Mouse (Mus musculus) embryonic facial prominence, embryonic 14.5 days (tissue): ENCODE measurements around the gene Gbp2. TPM values are rescaled to one million over a fixed set of nuclear protein-coding genes. Genes with fewer than 3 reads are reported as not detected.

Experiments used
- ATAC-seq: fragments of 200-750 bp; cut with Nextera tagmentation; 2 replicates; pipeline ENCODE4 v1.8.0; 2017; ENCODE audit warnings: low read depth, moderate number of reproducible peaks, moderate TSS enrichment
- DNase-seq: peaks from one replicate; pipeline ENCODE4 v3.0.0-alpha.2; 2015; ENCODE audit warnings: low spot score
- H3K27ac ChIP-seq: fragments of 300-500 bp; sonication (generic); replicated peaks from 2 replicates; pipeline ENCODE4 v1.5.1; 2014; ENCODE audit warnings: low read depth, mild to moderate bottlenecking, low read length, moderate library complexity
- H3K27me3 ChIP-seq: fragments of 300-500 bp; sonication (generic); replicated peaks from 2 replicates; pipeline ENCODE4 v1.6.1; 2014; ENCODE audit warnings: low read length; ENCODE audit not compliant: control insufficient read depth, insufficient read depth
- H3K36me3 ChIP-seq: fragments of 300-500 bp; sonication (generic); 2 replicates; pipeline ENCODE4 v1.6.1; 2014; ENCODE audit warnings: low read length, mixed read lengths; ENCODE audit not compliant: control insufficient read depth, insufficient read depth
- H3K4me1 ChIP-seq: fragments of 300-500 bp; sonication (generic); 2 replicates; pipeline ENCODE4 v1.6.1; 2014; ENCODE audit warnings: antibody characterized with exemption, low read length; ENCODE audit not compliant: control insufficient read depth, insufficient read depth
- H3K4me2 ChIP-seq: fragments of 300-500 bp; sonication (generic); 2 replicates; pipeline ENCODE4 v1.6.1; 2014; ENCODE audit warnings: low read depth, mild to moderate bottlenecking, low read length, moderate library complexity, mixed read lengths
- H3K4me3 ChIP-seq: fragments of 300-500 bp; sonication (generic); 2 replicates; pipeline ENCODE4 v1.5.1; 2014; ENCODE audit warnings: low read depth, mild to moderate bottlenecking, low read length
- H3K9ac ChIP-seq: fragments of 300-500 bp; sonication (generic); 2 replicates; pipeline ENCODE4 v1.6.1; 2014; ENCODE audit warnings: low read depth, mild to moderate bottlenecking, low read length, moderate library complexity, mixed read lengths
- H3K9me3 ChIP-seq: fragments of 300-500 bp; sonication (generic); 2 replicates; pipeline ENCODE4 v1.6.1; 2016; ENCODE audit warnings: low read length; ENCODE audit not compliant: control insufficient read depth
- WGBS: fragments of 180-500 bp; shearing (Covaris S2); extraction: QIAGEN DNeasy Blood & Tissue Kit; methylation state at CpG from one replicate; pipeline ENCODE4 v1.1.7; 2014; 5-methylcytosine and 5-hydroxymethylcytosine counted together
- polyA plus RNA-seq: library from polyadenylated mRNA; unstranded; fragments of >200 nt; fragmentation: Nextera tagmentation; extraction: Ambion mirVana; gene quantifications from 2 replicates; pipeline ENCODE4 v1.2.1, GENCODE M21; 2014

Gbp2 gene
- polyA plus RNA-seq = 1.6 and 1.8 TPM in 2 replicates

- DNase-seq = peak; percentile 12
- H3K9ac ChIP-seq = no peak within 1 kb of the TSS
- WGBS = 68% methylated on average over 4 of the region's 4 CpGs
- no peak within 1 kb of the TSS for H3K27ac ChIP-seq
- H3K27me3 ChIP-seq = no peaks in the 10 kb centered on the region
- no peaks in the 10 kb centered on the region for H3K36me3 ChIP-seq
- no peaks in the 10 kb centered on the region for H3K4me1 ChIP-seq
- peak within 1 kb of the TSS; percentile 26 for H3K4me2 ChIP-seq
- no peaks in the 10 kb centered on the region for H3K9me3 ChIP-seq
- 0 out of 2 replicates have a peak within 1 kb of the TSS, but pooled peaks have one; percentile 5 for H3K4me3 ChIP-seq
- ATAC-seq = no peak; the same call in 1 of the 2 replicates
These were observed at the start of gene Gbp2 for GRCm38 (mm10) chr3:142620111-142620955. Gbp2 (plus strand) TSS chr3:142620602.

DNA sequence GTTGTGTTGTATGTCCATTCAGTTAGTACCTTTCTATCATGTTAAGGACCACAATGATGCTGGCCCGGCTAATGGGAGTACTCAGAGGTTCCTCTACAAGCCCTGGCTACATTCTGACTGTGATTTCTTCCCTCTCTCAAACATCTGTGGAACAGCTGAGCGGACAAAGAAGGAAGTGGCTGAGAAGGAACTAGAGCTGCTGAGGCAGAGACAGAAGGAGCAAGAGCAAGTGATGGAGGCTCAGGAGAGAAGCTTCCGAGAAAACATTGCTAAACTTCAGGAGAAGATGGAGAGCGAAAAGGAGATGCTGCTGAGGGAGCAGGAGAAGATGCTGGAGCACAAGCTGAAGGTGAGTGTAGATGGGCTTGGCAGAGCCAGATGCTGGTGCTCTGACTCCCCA is 49.7 kb upstream of the Gbp2 start:
- no peaks in the 10 kb centered on the region for H3K9me3 ChIP-seq
- H3K27ac ChIP-seq = no peak overlapping the region
- no peak for DNase-seq
- ATAC-seq = no peak
- H3K9ac ChIP-seq = no peak overlapping the region
- H3K27me3 ChIP-seq = no peaks in the 10 kb centered on the region
- no peaks in the 10 kb centered on the region for H3K36me3 ChIP-seq
- WGBS = 78% methylated on average over 4 of the region's 4 CpGs
- no peaks in the 10 kb centered on the region for H3K4me1 ChIP-seq
- no peak overlapping the region for H3K4me2 ChIP-seq
- no peak overlapping the region for H3K4me3 ChIP-seq

DNA sequence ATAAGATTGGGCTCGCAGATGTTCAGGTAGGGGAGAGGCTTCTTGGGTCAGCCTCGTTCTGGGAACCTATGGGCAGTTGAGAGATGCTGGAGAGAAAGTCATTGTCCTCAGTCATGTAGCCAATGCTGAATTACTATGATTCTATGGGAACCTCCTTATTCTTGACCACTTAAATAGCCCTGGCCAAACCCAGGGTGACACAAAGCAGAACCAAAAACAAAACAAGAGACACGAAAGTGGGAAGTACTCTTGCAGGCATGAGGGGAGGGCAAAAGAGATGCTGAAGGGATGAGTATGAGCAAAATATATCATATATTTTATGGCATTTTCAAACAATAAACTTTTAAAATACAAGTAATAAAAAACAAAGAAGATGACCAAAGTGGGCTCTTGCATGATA is 43.3 kb upstream of the Gbp2 start:
- no peaks in the 10 kb centered on the region for H3K9me3 ChIP-seq
- H3K27ac ChIP-seq = no peak overlapping the region
- 74% methylated on average over 3 of the region's 3 CpGs for WGBS
- no peaks in the 10 kb centered on the region for H3K27me3 ChIP-seq
- H3K4me2 ChIP-seq = no peak overlapping the region
- no peak for ATAC-seq
- H3K4me1 ChIP-seq = no peaks in the 10 kb centered on the region
- no peak overlapping the region for H3K9ac ChIP-seq
- H3K4me3 ChIP-seq = no peak overlapping the region
- H3K36me3 ChIP-seq = no peaks in the 10 kb centered on the region
- no peak for DNase-seq

GRCm38 (mm10) chr3:142578342-142578741 is 42.1 kb upstream of the Gbp2 start:
- 85% methylated on average over 4 of the region's 4 CpGs for WGBS

GRCm38 (mm10) chr3:142583067-142583466 is 37.3 kb upstream of the Gbp2 start:
- 87% methylated on average over 4 of the region's 4 CpGs for WGBS
- H3K9ac ChIP-seq = no peak overlapping the region
- ATAC-seq (no peak), DNase-seq (no peak)
- H3K36me3 ChIP-seq = no peaks in the 10 kb centered on the region
- H3K27ac ChIP-seq = no peak overlapping the region
- H3K27me3 ChIP-seq = no peaks in the 10 kb centered on the region
- no peak overlapping the region for H3K4me3 ChIP-seq
- no peaks in the 10 kb centered on the region for H3K9me3 ChIP-seq
- no peaks in the 10 kb centered on the region for H3K4me1 ChIP-seq
- H3K4me2 ChIP-seq = no peak overlapping the region

More at GRCm38 (mm10) chr3:142578342-142578741, 42.1 kb upstream of the Gbp2 start:
- Histone ChIP-seq H3K4me2 (no peak overlapping the region), H3K9me3 (no peaks in the 10 kb centered on the region), H3K4me1 (no peaks in the 10 kb centered on the region), H3K36me3 (no peaks in the 10 kb centered on the region), H3K27ac (no peak overlapping the region), H3K27me3 (no peaks in the 10 kb centered on the region), H3K9ac (no peak overlapping the region), H3K4me3 (no peak overlapping the region)
- no peak for ATAC-seq
- no peak for DNase-seq

GRCm38 (mm10) chr3:142587386-142587785 is 33.0 kb upstream of the Gbp2 start:
- ATAC-seq (no peak), DNase-seq (no peak)

GRCm38 (mm10) chr3:142588888-142589287 is 31.5 kb upstream of the Gbp2 start:
- no peak overlapping the region for H3K27ac ChIP-seq
- H3K27me3 ChIP-seq = no peaks in the 10 kb centered on the region
- no peaks in the 10 kb centered on the region for H3K36me3 ChIP-seq
- H3K4me3 ChIP-seq = no peak overlapping the region
- no peak overlapping the region for H3K9ac ChIP-seq
- no peaks in the 10 kb centered on the region for H3K9me3 ChIP-seq
- H3K4me1 ChIP-seq = no peaks in the 10 kb centered on the region
- H3K4me2 ChIP-seq = no peak overlapping the region
- ATAC-seq (no peak), DNase-seq (no peak)
- WGBS = 80% methylated on average over 2 of the region's 2 CpGs

More at GRCm38 (mm10) chr3:142587386-142587785, 33.0 kb upstream of the Gbp2 start:
- Histone ChIP-seq H3K27me3 (no peaks in the 10 kb centered on the region), H3K9me3 (no peaks in the 10 kb centered on the region), H3K27ac (no peak overlapping the region), H3K9ac (no peak overlapping the region), H3K4me3 (no peak overlapping the region), H3K4me1 (no peaks in the 10 kb centered on the region), H3K36me3 (no peaks in the 10 kb centered on the region), H3K4me2 (no peak overlapping the region)

GRCm38 (mm10) chr3:142590431-142591067 is 29.9 kb upstream of the Gbp2 start:
- ATAC-seq = no peak
- no peak for DNase-seq
- 78% methylated on average over 4 of the region's 4 CpGs for whole genome bisulfite sequencing
- Histone ChIP-seq H3K9me3 (no peaks in the 10 kb centered on the region), H3K9ac (no peak overlapping the region), H3K4me1 (no peaks in the 10 kb centered on the region), H3K4me3 (no peak overlapping the region), H3K27ac (no peak overlapping the region), H3K36me3 (no peaks in the 10 kb centered on the region), H3K27me3 (no peaks in the 10 kb centered on the region), H3K4me2 (no peak overlapping the region)
